Mouse (Mus musculus) hindbrain, embryonic 16.5 days (tissue): ENCODE data around the gene Thg1l. TPM values are rescaled to one million over a fixed set of nuclear protein-coding genes. Genes with fewer than 3 reads are reported as not detected.

Experiments used
- ATAC-seq: fragments of 200-750 bp; cut with Nextera tagmentation; 2 replicates; pipeline ENCODE4 v1.8.0; 2017; ENCODE audit warnings: moderate TSS enrichment, moderate library complexity
- H3K27ac ChIP-seq: fragments of 300-500 bp; sonication (generic); 2 replicates; pipeline ENCODE4 v1.5.1; 2014; ENCODE audit warnings: low read depth, mild to moderate bottlenecking, control low read depth, low read length, moderate library complexity
- H3K27me3 ChIP-seq: fragments of 300-500 bp; sonication (generic); replicated peaks from 2 replicates; pipeline ENCODE4 v1.6.1; 2014; ENCODE audit warnings: low read length; ENCODE audit not compliant: control insufficient read depth, insufficient read depth
- H3K36me3 ChIP-seq: fragments of 300-500 bp; sonication (generic); 2 replicates; pipeline ENCODE4 v1.6.1; 2014; ENCODE audit warnings: mild to moderate bottlenecking, low read length, moderate library complexity, mixed read lengths; ENCODE audit not compliant: control insufficient read depth, insufficient read depth
- H3K4me1 ChIP-seq: fragments of 300-500 bp; sonication (generic); 2 replicates; pipeline ENCODE4 v1.6.1; 2014; ENCODE audit warnings: low read depth, low read length; ENCODE audit not compliant: control insufficient read depth, insufficient read depth
- H3K4me2 ChIP-seq: fragments of 300-500 bp; sonication (generic); 2 replicates; pipeline ENCODE4 v1.6.1; 2014; ENCODE audit warnings: mild to moderate bottlenecking, low read length, control low read depth, moderate library complexity
- H3K4me3 ChIP-seq: fragments of 300-500 bp; sonication (generic); 2 replicates; pipeline ENCODE4 v1.5.1; 2014; ENCODE audit warnings: mild to moderate bottlenecking, low read length, control low read depth, moderate library complexity
- H3K9ac ChIP-seq: fragments of 300-500 bp; sonication (generic); 2 replicates; pipeline ENCODE4 v1.6.1; 2014; ENCODE audit warnings: low read depth, mild to moderate bottlenecking, control low read depth, low read length, moderate library complexity
- H3K9me3 ChIP-seq: fragments of 300-500 bp; sonication (generic); 2 replicates; pipeline ENCODE4 v1.6.1; 2014; ENCODE audit warnings: mild to moderate bottlenecking, low read length, moderate library complexity; ENCODE audit not compliant: control insufficient read depth
- WGBS: fragments of 180-500 bp; shearing (Covaris S2); extraction: QIAGEN DNeasy Blood & Tissue Kit; methylation state at CpG from one replicate; pipeline ENCODE4 v1.1.7; 2014; 5-methylcytosine and 5-hydroxymethylcytosine counted together
- polyA plus RNA-seq: library from polyadenylated mRNA; unstranded; fragments of >200 nt; fragmentation: Nextera tagmentation; extraction: Ambion mirVana; gene quantifications from 2 replicates; pipeline ENCODE4 v1.2.1, GENCODE M21; 2015

The Thg1l gene
- polyA plus RNA-seq, 1 experiment from 2014 or later = 9.5 TPM

GRCm38 (mm10) chr11:45897392-45897791 is 57.9 kb downstream of the Thg1l start:
- Histone ChIP-seq H3K4me2 (no peak overlapping the region), H3K36me3 (peaks cover 10% of the 10 kb centered on the region), H3K4me1 (peaks cover 3% of the 10 kb centered on the region; the same call in 1 of the 2 replicates), H3K4me3 (no peak overlapping the region), H3K9me3 (no peaks in the 10 kb centered on the region), H3K9ac (no peak overlapping the region), H3K27me3 (no peaks in the 10 kb centered on the region), H3K27ac (no peak overlapping the region)
- ATAC-seq = no peak
- WGBS = 90% methylated on average over 2 of the region's 2 CpGs

Other genes starting within 250 kb of the Thg1l start
- gene Clint1, start 103.4 kb downstream of the Thg1l start, polyA plus RNA-seq = 39.4 and 43.4 TPM in 2 replicates
- 24.4 and 24.6 TPM in 2 replicates for gene Lsm11, start 10.6 kb downstream of the Thg1l start, polyA plus RNA-seq
- not detected in 2 replicates for gene Sox30, start 24.8 kb upstream of the Thg1l start, polyA plus RNA-seq
- 5.5 and 13.3 TPM in 2 replicates for gene Gm12166, start 96.8 kb upstream of the Thg1l start, polyA plus RNA-seq
- gene Adam19, start 100.5 kb upstream of the Thg1l start, polyA plus RNA-seq = 9.4 and 13.0 TPM in 2 replicates
- 0.26 and 0.45 TPM in 2 replicates for gene Nipal4, start 211.0 kb upstream of the Thg1l start, polyA plus RNA-seq